Mouse (Mus musculus): ENCODE measurements at regions not wholly inside any gene's neighbourhood (a gene's known extent, or its start where the extent isn't known, plus 50 kb on each side); places are given as distances from the start of the nearest gene placed in this dataset.
"Not testable (repeated sequence)": the region's sequence is repeated elsewhere in the genome, so short reads cannot be mapped to it uniquely, and the experiment has no call there.

DNA sequence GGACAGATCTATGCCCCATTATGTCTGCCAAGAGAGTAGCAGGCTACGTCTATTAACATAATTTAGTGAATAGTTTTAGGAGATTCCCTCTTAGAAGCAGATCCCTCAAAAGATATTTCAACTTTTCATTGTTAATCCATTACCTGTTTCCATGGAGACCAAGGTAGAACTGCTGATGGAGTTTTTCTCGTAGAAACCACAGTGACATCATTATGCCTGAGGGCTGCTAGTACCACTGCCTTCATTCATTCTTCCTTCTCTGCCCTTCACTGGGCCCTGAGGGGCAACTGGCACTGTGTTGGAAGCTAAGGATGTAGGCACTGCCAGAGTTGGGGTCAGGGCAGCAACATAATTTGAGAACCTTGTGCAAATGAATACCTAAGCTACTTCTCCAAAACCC lies 198.2 kb downstream of the Cep170 start:
- H3K9me3 ChIP-seq: no peaks in the 10 kb centered on the region
- 69% methylated on average over 2 of the region's 2 CpGs for WGBS
- H3K36me3 ChIP-seq: no peaks in the 10 kb centered on the region
- H3K4me2 ChIP-seq (replicated peaks): no peak overlapping the region
- H3K4me1 ChIP-seq: no peaks in the 10 kb centered on the region
- H3K27me3 ChIP-seq (replicated peaks): no peaks in the 10 kb centered on the region
- ATAC-seq (ENCODE audit: low FRiP score, low read depth): no peak
- no peak overlapping the region for H3K9ac ChIP-seq
- H3K27ac ChIP-seq: no peak overlapping the region
- no peak overlapping the region for H3K4me3 ChIP-seq

DNA sequence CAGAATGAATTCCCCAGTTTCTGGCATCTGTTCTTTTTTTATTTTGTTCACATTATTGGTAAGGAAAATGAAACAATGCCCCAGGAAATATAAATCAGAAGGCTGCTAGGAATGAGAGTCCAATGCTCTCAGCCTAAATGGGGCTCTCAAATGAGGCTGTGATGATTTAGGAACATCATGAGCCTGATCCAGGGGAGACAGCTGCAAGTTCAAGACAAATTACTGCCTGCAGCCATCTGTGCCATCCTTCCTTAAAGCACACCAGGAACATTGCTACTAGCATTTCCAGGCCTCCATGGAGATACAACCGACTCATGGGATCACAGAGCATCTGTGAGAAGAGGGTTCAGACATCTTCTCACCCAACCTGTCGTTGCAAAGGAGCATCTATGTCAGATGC lies 219.6 kb downstream of the Cep170 start:
- no peak overlapping the region for H3K27ac ChIP-seq
- no peaks in the 10 kb centered on the region for H3K4me1 ChIP-seq
- 65% methylated on average over 2 of the region's 2 CpGs for WGBS
- no peaks in the 10 kb centered on the region for H3K36me3 ChIP-seq
- H3K4me3 ChIP-seq: no peak overlapping the region
- no peaks in the 10 kb centered on the region for H3K27me3 ChIP-seq (replicated peaks)
- H3K9ac ChIP-seq: no peak overlapping the region
- H3K9me3 ChIP-seq: no peaks in the 10 kb centered on the region
- no peak overlapping the region for H3K4me2 ChIP-seq (replicated peaks)
- ATAC-seq (ENCODE audit: low FRiP score, low read depth): no peak

DNA sequence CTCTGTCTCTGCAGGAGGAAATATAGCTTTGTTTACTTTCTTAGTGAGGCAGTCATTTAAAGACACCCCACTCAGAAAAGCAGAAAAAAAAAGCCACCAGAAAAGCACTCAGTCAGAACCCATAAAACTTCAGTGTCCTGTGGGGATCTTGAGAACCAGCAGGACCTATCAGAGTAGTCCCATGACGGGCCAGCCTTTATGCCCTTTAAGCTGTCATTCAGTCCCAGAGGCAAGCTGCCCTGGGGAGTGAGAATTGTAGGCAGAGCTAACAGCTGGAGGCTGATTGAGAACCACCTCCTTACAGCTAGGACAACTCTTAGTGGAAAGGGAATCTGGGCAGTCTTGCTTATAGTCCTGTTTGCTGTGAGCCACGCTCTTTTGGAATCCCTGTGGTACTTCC lies 225.7 kb downstream of the Cep170 start:
- Histone ChIP-seq H3K4me3 (no peak overlapping the region), H3K27me3 (replicated peaks) (no peaks in the 10 kb centered on the region), H3K9ac (no peak overlapping the region), H3K9me3 (peaks cover 2% of the 10 kb centered on the region; the same call in 1 of the 2 replicates), H3K36me3 (no peaks in the 10 kb centered on the region), H3K4me1 (no peaks in the 10 kb centered on the region), H3K4me2 (replicated peaks) (no peak overlapping the region), H3K27ac (no peak overlapping the region)
- WGBS: 36% methylated on average over 2 of the region's 2 CpGs
- no peak for ATAC-seq (ENCODE audit: low FRiP score, low read depth)

- no peak for ATAC-seq (ENCODE audit: low FRiP score, low read depth)
These were observed 240.2 kb downstream of the Cep170 start for GRCm38 (mm10) chr1:176573703-176574102.

GRCm38 (mm10) chr1:176558457-176559415 lies 255.1 kb downstream of the Cep170 start:
- WGBS: 86% methylated on average over 11 of the region's 11 CpGs
- no peak overlapping the region for H3K9ac ChIP-seq
- no peak overlapping the region for H3K27ac ChIP-seq
- H3K4me1 ChIP-seq: no peaks in the 10 kb centered on the region
- no peak overlapping the region for H3K4me2 ChIP-seq (replicated peaks)
- H3K4me3 ChIP-seq: no peak overlapping the region
- H3K27me3 ChIP-seq (replicated peaks): no peaks in the 10 kb centered on the region
- no peaks in the 10 kb centered on the region for H3K36me3 ChIP-seq
- no peak for ATAC-seq (ENCODE audit: low FRiP score, low read depth)
- H3K9me3 ChIP-seq: no peaks in the 10 kb centered on the region

More at GRCm38 (mm10) chr1:176573703-176574102, 240.2 kb downstream of the Cep170 start:
- Histone ChIP-seq H3K27ac (no peak overlapping the region), H3K9me3 (no peaks in the 10 kb centered on the region), H3K4me3 (no peak overlapping the region), H3K4me1 (no peaks in the 10 kb centered on the region), H3K36me3 (no peaks in the 10 kb centered on the region), H3K4me2 (replicated peaks) (no peak overlapping the region), H3K27me3 (replicated peaks) (no peaks in the 10 kb centered on the region), H3K9ac (no peak overlapping the region)
- 32% methylated on average over 1 of the region's 1 CpGs for WGBS

- no peak overlapping the region for H3K4me3 ChIP-seq
- WGBS: 95% methylated on average over 4 of the region's 4 CpGs
- H3K4me2 ChIP-seq (replicated peaks): no peak overlapping the region
- no peak for ATAC-seq (ENCODE audit: low FRiP score, low read depth)
- H3K27me3 ChIP-seq (replicated peaks): no peaks in the 10 kb centered on the region
- no peaks in the 10 kb centered on the region for H3K4me1 ChIP-seq
- no peaks in the 10 kb centered on the region for H3K9me3 ChIP-seq
- H3K36me3 ChIP-seq: no peaks in the 10 kb centered on the region
- no peak overlapping the region for H3K9ac ChIP-seq
- H3K27ac ChIP-seq: no peak overlapping the region
These were observed 259.3 kb upstream of the Pld5 start for GRCm38 (mm10) chr1:176534417-176534816.

DNA sequence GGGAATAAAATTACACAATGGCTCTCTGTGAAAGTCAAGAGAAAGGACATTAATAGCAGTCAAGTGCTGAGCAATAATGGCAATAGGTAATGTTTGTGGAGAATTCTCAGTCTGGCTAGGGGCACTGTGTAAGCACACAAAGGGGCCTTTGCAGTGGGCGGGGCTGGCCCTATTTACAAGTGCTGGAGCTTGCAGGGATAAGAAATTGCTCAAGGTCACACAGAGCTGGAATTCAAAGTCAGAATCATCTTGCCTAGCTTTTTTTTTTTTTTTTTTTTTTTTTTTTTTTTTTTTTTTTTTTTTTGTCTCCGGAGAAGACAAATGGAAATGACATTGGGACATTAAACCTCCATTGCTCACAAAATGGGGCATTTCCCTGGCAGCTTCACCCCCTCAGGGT lies 253.9 kb upstream of the Pld5 start:
- Histone ChIP-seq H3K9ac (no peak overlapping the region), H3K4me1 (no peaks in the 10 kb centered on the region), H3K4me2 (replicated peaks) (no peak overlapping the region), H3K27me3 (replicated peaks) (no peaks in the 10 kb centered on the region), H3K4me3 (no peak overlapping the region), H3K27ac (no peak overlapping the region), H3K36me3 (no peaks in the 10 kb centered on the region), H3K9me3 (no peaks in the 10 kb centered on the region)
- ATAC-seq (ENCODE audit: low FRiP score, low read depth): no peak
- 74% methylated on average over 2 of the region's 2 CpGs for WGBS

GRCm38 (mm10) chr1:176511467-176511866 lies 236.4 kb upstream of the Pld5 start:
- H3K9ac ChIP-seq: no peak overlapping the region
- H3K36me3 ChIP-seq: no peaks in the 10 kb centered on the region
- no peaks in the 10 kb centered on the region for H3K4me1 ChIP-seq
- 69% methylated on average over 3 of the region's 3 CpGs for WGBS
- no peak overlapping the region for H3K4me3 ChIP-seq
- no peak overlapping the region for H3K4me2 ChIP-seq (replicated peaks)
- ATAC-seq (ENCODE audit: low FRiP score, low read depth): no peak
- H3K9me3 ChIP-seq: no peaks in the 10 kb centered on the region
- H3K27ac ChIP-seq: no peak overlapping the region
- H3K27me3 ChIP-seq (replicated peaks): no peaks in the 10 kb centered on the region

DNA sequence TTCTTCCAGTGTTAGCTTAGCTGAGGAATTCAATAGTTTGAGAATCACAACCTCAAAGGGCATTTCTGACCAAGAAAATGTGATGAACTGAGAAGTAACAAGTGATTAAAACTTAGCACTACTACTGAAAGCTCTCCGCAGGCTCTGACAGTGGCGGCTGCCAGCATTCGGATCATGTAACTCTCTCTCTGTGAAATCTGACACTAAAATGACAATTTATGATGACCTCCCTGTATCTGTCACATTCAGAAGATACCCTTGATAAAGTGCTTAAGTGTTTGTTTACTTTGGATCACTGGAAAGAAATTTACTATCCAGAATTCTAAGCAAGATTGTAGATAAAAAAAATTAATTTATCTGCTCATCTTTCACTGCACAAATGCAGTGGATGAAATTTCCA lies 230.3 kb upstream of the Pld5 start:
- H3K27me3 ChIP-seq (replicated peaks): no peaks in the 10 kb centered on the region
- WGBS: 81% methylated on average over 3 of the region's 3 CpGs

GRCm38 (mm10) chr1:176504731-176505130 lies 229.6 kb upstream of the Pld5 start:
- 75% methylated on average over 6 of the region's 6 CpGs for whole genome bisulfite sequencing
- H3K27ac ChIP-seq; H3K4me1 ChIP-seq; ATAC-seq (ENCODE audit: low FRiP score, low read depth); H3K4me2 ChIP-seq (replicated peaks); H3K9me3 ChIP-seq; H3K27me3 ChIP-seq (replicated peaks); H3K36me3 ChIP-seq; H3K9ac ChIP-seq; H3K4me3 ChIP-seq: not testable (repeated sequence)

More for the DNA sequence above, 230.3 kb upstream of the Pld5 start:
- Histone ChIP-seq H3K9me3 (no peaks in the 10 kb centered on the region), H3K4me1 (no peaks in the 10 kb centered on the region), H3K4me3 (no peak overlapping the region), H3K4me2 (replicated peaks) (no peak overlapping the region), H3K36me3 (no peaks in the 10 kb centered on the region), H3K27ac (no peak overlapping the region), H3K9ac (no peak overlapping the region)
- no peak for ATAC-seq (ENCODE audit: low FRiP score, low read depth)

DNA sequence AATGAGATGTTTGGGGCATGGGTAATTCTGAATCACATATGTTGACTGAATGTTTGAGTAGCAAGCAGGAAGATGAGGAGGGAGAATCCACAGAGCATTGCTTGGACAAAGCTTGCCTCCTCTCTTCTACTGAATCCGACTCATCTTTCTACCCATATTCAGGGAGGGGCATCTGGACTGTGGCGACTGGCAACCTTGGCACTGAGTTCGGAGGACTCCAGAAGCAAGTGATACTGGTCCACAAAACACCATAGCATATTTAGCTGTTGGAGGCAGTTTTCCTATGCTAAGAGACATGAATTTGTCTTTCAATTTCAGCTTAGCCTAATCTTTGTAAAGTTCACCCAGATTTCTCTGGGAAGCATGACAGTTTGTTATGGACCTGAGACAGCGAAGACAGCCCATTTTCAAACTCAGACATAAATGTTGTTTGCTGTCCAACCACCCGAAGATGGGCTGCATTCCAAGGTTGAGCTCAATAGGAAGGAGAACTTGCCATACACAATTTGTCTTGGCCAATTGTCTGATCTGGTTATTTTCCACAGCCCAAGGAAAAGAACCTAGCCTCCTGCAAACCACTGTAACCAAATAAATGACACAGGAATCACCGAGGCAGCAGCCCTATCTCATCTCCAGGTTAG lies 224.0 kb upstream of the Pld5 start:
- no peaks in the 10 kb centered on the region for H3K27me3 ChIP-seq (replicated peaks)
- H3K4me1 ChIP-seq: no peaks in the 10 kb centered on the region
- no peak overlapping the region for H3K27ac ChIP-seq
- H3K4me3 ChIP-seq: no peak overlapping the region
- no peak for ATAC-seq (ENCODE audit: low FRiP score, low read depth)
- H3K9ac ChIP-seq: no peak overlapping the region
- no peaks in the 10 kb centered on the region for H3K36me3 ChIP-seq
- WGBS: 86% methylated on average over 6 of the region's 6 CpGs
- no peak overlapping the region for H3K4me2 ChIP-seq (replicated peaks)
- no peaks in the 10 kb centered on the region for H3K9me3 ChIP-seq

GRCm38 (mm10) chr1:176468560-176468959 lies 193.4 kb upstream of the Pld5 start:
- no peaks in the 10 kb centered on the region for H3K4me1 ChIP-seq
- no peak for ATAC-seq (ENCODE audit: low FRiP score, low read depth)
- H3K9me3 ChIP-seq: no peaks in the 10 kb centered on the region
- no peak overlapping the region for H3K4me3 ChIP-seq
- no peaks in the 10 kb centered on the region for H3K36me3 ChIP-seq
- no peak overlapping the region for H3K27ac ChIP-seq
- H3K4me2 ChIP-seq (replicated peaks): no peak overlapping the region
- H3K27me3 ChIP-seq (replicated peaks): no peaks in the 10 kb centered on the region
- 94% methylated on average over 1 of the region's 1 CpGs for WGBS
- no peak overlapping the region for H3K9ac ChIP-seq

Data from neural tube, embryonic 12.5 days (tissue).